Mouse (Mus musculus): ENCODE measurements around the gene Tbc1d7. TPM values are rescaled to one million over a fixed set of nuclear protein-coding genes. Genes with fewer than 3 reads are reported as not detected.
A peak's percentile ranks its signal among the peaks of the same experiment; 100 is the strongest.

The Tbc1d7 gene
- total RNA-seq, 2 experiments from 2014 or later = 33.0 to 34.5 TPM

- no peak for DNase-seq (ENCODE audit: low spot score in 2 of 2)
- intact Hi-C loops (cut with DNase I) = no loop called here
Observed at GRCm38 (mm10) chr13:43152005-43152520, 19.2 kb downstream of the Tbc1d7 start.

GRCm38 (mm10) chr13:43149661-43150060, 21.6 kb downstream of the Tbc1d7 start:
- no peak for DNase-seq (ENCODE audit: low spot score in 2 of 2)
- intact Hi-C loops (cut with DNase I) = no loop called here

- intact Hi-C loops (cut with DNase I) = no loop called here
- peak in 1 of 2 experiments; percentile 50 for DNase-seq (ENCODE audit: low spot score in 2 of 2)
Observed at GRCm38 (mm10) chr13:43148692-43149091, 22.6 kb downstream of the Tbc1d7 start.

GRCm38 (mm10) chr13:43146515-43147258, 24.6 kb downstream of the Tbc1d7 start:
- intact Hi-C loops (cut with DNase I) = no loop called here
- DNase-seq (ENCODE audit: low spot score in 2 of 2) = no peak

GRCm38 (mm10) chr13:43144720-43145418, 26.4 kb downstream of the Tbc1d7 start:
- DNase-seq (ENCODE audit: low spot score in 2 of 2) = peak in 1 of 2 experiments; percentile 51

GRCm38 (mm10) chr13:43134468-43134867, 36.8 kb downstream of the Tbc1d7 start:
- no peak for DNase-seq (ENCODE audit: low spot score in 2 of 2)
- intact Hi-C loops (cut with DNase I) = no loop called here

More at GRCm38 (mm10) chr13:43144720-43145418, 26.4 kb downstream of the Tbc1d7 start:
- intact Hi-C loops (cut with DNase I) = no loop called here

GRCm38 (mm10) chr13:43133400-43133799, 37.9 kb downstream of the Tbc1d7 start:
- no peak for DNase-seq (ENCODE audit: low spot score in 2 of 2)
- intact Hi-C loops (cut with DNase I) = no loop called here

GRCm38 (mm10) chr13:43132859-43133258, 38.4 kb downstream of the Tbc1d7 start:
- intact Hi-C loops (cut with DNase I) = no loop called here
- DNase-seq (ENCODE audit: low spot score in 2 of 2) = no peak

- intact Hi-C loops (cut with DNase I) = no loop called here
- no peak for DNase-seq (ENCODE audit: low spot score in 2 of 2)
Observed at GRCm38 (mm10) chr13:43131741-43132191, 39.5 kb downstream of the Tbc1d7 start.

GRCm38 (mm10) chr13:43130161-43130560, 41.1 kb downstream of the Tbc1d7 start:
- intact Hi-C loops (cut with DNase I) = no loop called here
- no peak for DNase-seq (ENCODE audit: low spot score in 2 of 2)

GRCm38 (mm10) chr13:43124683-43125074, 46.6 kb downstream of the Tbc1d7 start:
- no peak for DNase-seq (ENCODE audit: low spot score in 2 of 2)
- intact Hi-C loops (cut with DNase I) = no loop called here

GRCm38 (mm10) chr13:43123895-43124682, 47.2 kb downstream of the Tbc1d7 start:
- intact Hi-C loops (cut with DNase I) = no loop called here
- no peak for DNase-seq (ENCODE audit: low spot score in 2 of 2)

GRCm38 (mm10) chr13:43122306-43123070, 48.8 kb downstream of the Tbc1d7 start:
- intact Hi-C loops (cut with DNase I) = no loop called here
- DNase-seq (ENCODE audit: low spot score in 2 of 2) = no peak

- no peak for DNase-seq (ENCODE audit: low spot score in 2 of 2)
- intact Hi-C loops (cut with DNase I) = no loop called here
Observed at GRCm38 (mm10) chr13:43113141-43113540, 58.2 kb downstream of the Tbc1d7 start.

GRCm38 (mm10) chr13:43112707-43113106, 58.6 kb downstream of the Tbc1d7 start:
- DNase-seq (ENCODE audit: low spot score in 2 of 2) = no peak
- intact Hi-C loops (cut with DNase I) = no loop called here

- peak; percentile 52 to 87 for DNase-seq (ENCODE audit: low spot score in 2 of 2)
- intact Hi-C loops (cut with DNase I) = no loop called here
Observed at GRCm38 (mm10) chr13:43112280-43112679, 59.0 kb downstream of the Tbc1d7 start.

GRCm38 (mm10) chr13:43104496-43104895, 66.8 kb downstream of the Tbc1d7 start:
- DNase-seq (ENCODE audit: low spot score in 2 of 2) = no peak
- intact Hi-C loops (cut with DNase I) = no loop called here

GRCm38 (mm10) chr13:43102943-43103342, 68.4 kb downstream of the Tbc1d7 start:
- intact Hi-C loops (cut with DNase I) = no loop called here
- no peak for DNase-seq (ENCODE audit: low spot score in 2 of 2)
